Mouse (Mus musculus) kidney, adult 8-10 months (tissue): ENCODE results near the gene Obp1a.

ENCODE experiments used
- DNase-seq, 2 experiments: peaks; one replicate each; pipeline ENCODE4 v3.0.0; 2022

The Obp1a gene

DNA sequence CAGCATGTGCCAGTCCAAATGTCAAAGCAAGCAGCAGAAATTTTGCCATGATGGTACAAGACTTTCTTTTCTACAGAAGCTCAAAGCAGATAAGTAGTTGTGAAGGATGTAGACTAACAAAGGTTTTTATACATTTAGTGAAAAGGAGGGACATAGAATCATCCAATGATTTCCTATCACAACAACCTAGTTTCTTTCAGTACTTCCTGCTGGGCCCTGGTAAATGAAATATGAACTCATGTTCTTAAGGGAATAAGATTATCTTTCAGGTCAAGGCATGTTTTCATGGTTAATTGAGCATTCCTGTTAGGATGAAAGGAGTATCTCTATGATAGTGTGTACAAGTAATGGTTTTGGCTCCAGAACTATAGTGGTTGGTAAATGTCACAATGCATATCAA, at the start of gene Obp1a:
Gene Obp1a, minus strand, starts transcription at position 101 of the 400 bp plus-strand sequence.
- no peak for DNase-seq

DNA sequence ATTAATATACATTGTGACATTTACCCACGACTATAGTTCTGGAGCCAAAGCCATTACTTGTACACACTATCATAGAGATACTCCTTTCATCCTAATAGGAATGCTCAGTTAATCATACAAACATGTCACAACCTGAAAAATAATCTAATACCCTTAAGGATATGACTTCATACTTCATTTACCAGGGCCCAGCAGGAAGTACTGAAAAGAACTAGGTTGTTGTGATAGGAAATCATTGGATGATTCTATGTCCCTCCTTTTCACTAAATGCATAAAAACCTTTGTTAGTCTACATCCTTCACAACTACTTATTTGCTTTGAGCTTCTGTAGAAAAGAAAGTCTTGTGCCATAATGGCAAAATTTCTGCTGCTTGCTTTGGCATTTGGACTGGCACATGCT, 34.0 kb upstream of the Obp1a start, which contains the start of gene Gm5938:
Gene Gm5938, plus strand, starts transcription at position 301 of the 400 bp plus-strand sequence.
- no peak for DNase-seq
